Mouse (Mus musculus) Patski (cell line): ENCODE measurements around the gene Tlnrd1. TPM values are rescaled to one million over a fixed set of nuclear protein-coding genes. Genes with fewer than 3 reads are reported as not detected.

Experiments
- ATAC-seq: fragments of 100-300 bp; one replicate; pipeline ENCODE4 v1.8.0; 2021
- CTCF ChIA-PET: fragments of 350-600 bp; sonication (Branson Sonifier 250); formaldehyde crosslinking; loops from one replicate; lab custom pipeline; 2022; ENCODE audit warnings: inconsistent platforms; lab: Charles Lee
- POLR2A ChIA-PET: fragments of 350-600 bp; sonication (Branson Sonifier 250); formaldehyde crosslinking; loops from one replicate; lab custom pipeline; 2022; ENCODE audit warnings: antibody characterized with exemption, inconsistent platforms; lab: Charles Lee
- DNase-seq: peaks from one replicate; pipeline ENCODE4 v3.0.0-alpha.2; 2011; ENCODE audit warnings: low read depth, low spot score
- H3K27me3 ChIP-seq: fragments of 371-371 bp; one replicate; pipeline ENCODE4 v1.5.1; 2021
- CTCF ChIP-seq: fragments of 100-300 bp; IDR thresholded peaks from one replicate; pipeline ENCODE4 v1.5.1; 2021
- in situ Hi-C: fragments of 300-500 bp; cut with MboI; formaldehyde crosslinking; loops from 3 replicates; pipeline ENCODE4 v1.11.1; 2018; ENCODE audit warnings: low pct_unique_long_range_greater_than_20kb, mixed read lengths
- polyA plus RNA-seq: library from polyadenylated mRNA; unstranded; gene quantifications from one replicate; pipeline ENCODE4 v1.2.3, GENCODE M21; 2021

Tlnrd1 gene
- polyA plus RNA-seq, 1 experiment from 2014 or later = 15.6 TPM

GRCm38 (mm10) chr7:83847187-83848075, 36.7 kb downstream of the Tlnrd1 start:
- CTCF ChIA-PET = no interaction called here
- TF ChIP-seq CTCF = no peak
- ATAC-seq (no peak), DNase-seq (no peak)
- in situ Hi-C loops = no loop called here
- no peaks in the 10 kb centered on the region for H3K27me3 ChIP-seq
- POLR2A ChIA-PET = interaction anchor here (0.6 kb wide), 1 partner anchor 17 kb away, joined by 3 read pairs; no protein-coding TSS in a partner anchor

GRCm38 (mm10) chr7:83844807-83845206, 39.3 kb downstream of the Tlnrd1 start:
- DNase-seq (no peak), ATAC-seq (no peak)
- ChIA-PET POLR2A (no interaction called here), CTCF (no interaction called here)
- TF ChIP-seq CTCF = no peak
- in situ Hi-C loops = no loop called here
- no peaks in the 10 kb centered on the region for H3K27me3 ChIP-seq

DNA sequence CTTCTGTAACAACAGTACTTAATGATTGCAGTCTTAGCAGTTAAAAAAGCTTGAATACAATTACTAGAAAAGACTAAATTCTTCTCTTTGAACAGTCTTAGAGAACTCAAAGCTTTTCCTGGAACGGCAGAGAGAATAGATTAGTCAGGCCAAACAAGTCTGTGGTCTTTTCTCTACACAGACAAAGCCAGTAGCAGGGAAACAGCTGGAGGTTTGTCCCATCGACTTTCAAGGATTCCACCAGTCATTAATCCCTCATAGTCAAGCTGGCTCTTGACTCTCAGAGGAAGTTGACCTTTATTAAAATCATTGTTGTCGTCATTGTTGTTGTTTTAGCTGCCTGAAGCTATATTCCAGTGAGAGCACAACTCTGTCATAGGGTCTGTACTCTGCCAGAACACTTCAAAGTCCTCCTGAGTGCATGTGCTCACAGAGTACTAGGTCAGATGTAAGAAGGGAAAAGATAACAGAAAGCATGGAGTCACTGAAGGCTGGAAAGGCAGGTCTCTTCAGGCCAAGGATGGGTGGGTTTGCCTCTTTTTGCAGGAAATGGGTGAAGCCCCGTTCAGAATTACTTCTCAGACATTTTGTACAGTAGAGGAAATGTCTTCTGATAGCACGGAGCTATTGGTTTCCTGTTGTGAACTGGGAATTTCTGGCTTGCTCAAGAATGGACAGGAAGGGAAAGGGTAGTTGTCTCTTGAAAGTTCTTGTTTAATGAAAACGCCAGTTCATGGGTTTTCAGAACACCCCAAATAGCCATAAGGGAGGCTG, 41.4 kb downstream of the Tlnrd1 start:
- DNase-seq (no peak), ATAC-seq (no peak)
- H3K27me3 ChIP-seq = no peaks in the 10 kb centered on the region
- POLR2A ChIA-PET = interaction anchor here (0.6 kb wide), 1 partner anchor 75 kb away, joined by 4 read pairs; no protein-coding TSS in a partner anchor
- CTCF ChIA-PET = interaction anchor here (0.9 kb wide), 1 partner anchor 10 kb away, joined by 3 read pairs; no protein-coding TSS in a partner anchor
- in situ Hi-C loops = no loop called here
- no peak for TF ChIP-seq CTCF

- in situ Hi-C loops = no loop called here
Measured at GRCm38 (mm10) chr7:83840076-83840475, 44.0 kb downstream of the Tlnrd1 start.

DNA sequence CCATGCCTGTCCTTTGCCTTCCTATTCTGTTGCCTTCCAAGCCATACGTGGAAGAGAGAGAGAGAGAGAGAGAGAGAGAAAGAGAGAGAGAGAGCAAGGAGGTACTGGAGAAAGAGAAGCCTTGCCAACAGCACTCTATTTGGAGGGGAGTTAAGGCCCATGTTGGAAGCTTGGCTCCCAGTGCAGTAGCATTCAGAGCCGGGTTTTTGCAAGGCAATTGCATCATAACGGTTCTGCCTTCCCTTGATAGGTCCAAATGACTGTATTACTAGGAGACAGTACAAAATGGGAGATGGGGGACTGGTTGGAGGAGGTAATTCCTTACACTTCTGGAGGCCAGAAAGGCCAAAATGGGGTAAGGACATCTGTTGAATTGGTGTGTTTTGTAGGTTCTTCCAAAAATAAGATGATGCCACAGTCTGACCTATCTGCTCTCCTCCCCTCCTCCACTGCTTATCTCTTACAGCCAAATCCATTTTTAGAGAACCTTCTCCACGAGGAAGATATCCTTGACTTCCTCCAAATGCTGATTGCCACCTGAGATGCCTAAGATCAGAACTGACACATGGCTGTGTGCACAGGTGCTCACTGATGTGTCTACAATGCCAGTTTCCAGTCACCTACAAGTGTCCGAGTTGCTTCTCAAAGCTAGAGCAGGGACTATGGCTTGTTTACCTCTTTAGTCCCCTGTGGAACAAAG, 45.4 kb downstream of the Tlnrd1 start:
- CTCF ChIA-PET = interaction anchor here (0.8 to 1.3 kb wide), 2 partner anchors 11 to 24 kb away, joined by 3 read pairs; no protein-coding TSS in a partner anchor
- no peaks in the 10 kb centered on the region for H3K27me3 ChIP-seq
- DNase-seq (no peak), ATAC-seq (no peak)
- POLR2A ChIA-PET = interaction anchor here (0.5 kb wide), 1 partner anchor 13 kb away, joined by 3 read pairs; no protein-coding TSS in a partner anchor
- in situ Hi-C loops = no loop called here
- no peak for TF ChIP-seq CTCF

More at GRCm38 (mm10) chr7:83840076-83840475, 44.0 kb downstream of the Tlnrd1 start:
- no peak for TF ChIP-seq CTCF
- DNase-seq (no peak), ATAC-seq (no peak)
- CTCF ChIA-PET = no interaction called here
- POLR2A ChIA-PET = no interaction called here
- no peaks in the 10 kb centered on the region for H3K27me3 ChIP-seq

Other genes with a start within 250 kb of the Tlnrd1 start
- 0.05 TPM for gene Il16, start 138.6 kb downstream of the Tlnrd1 start, polyA plus RNA-seq
- not detected for gene Cfap161, start 89.4 kb downstream of the Tlnrd1 start, polyA plus RNA-seq
- gene Mesd, start 161 bp upstream of the Tlnrd1 start, polyA plus RNA-seq = 156 TPM
- 52.6 TPM for gene Cemip, start 202.2 kb upstream of the Tlnrd1 start, polyA plus RNA-seq